Mouse (Mus musculus) erythroblast, embryonic 14.5 days (primary cell): ENCODE results near the gene Glrb. TPM values are rescaled to one million over a fixed set of nuclear protein-coding genes. Genes with fewer than 3 reads are reported as not detected.

Experiments
- H3K27me3 ChIP-seq: 2 replicates; pipeline ENCODE4 v1.6.1; 2012; ENCODE audit warnings: inconsistent platforms; ENCODE audit not compliant: control insufficient read depth
- H3K36me3 ChIP-seq: 2 replicates; pipeline ENCODE4 v1.6.1; 2012; ENCODE audit warnings: mild to moderate bottlenecking, inconsistent platforms; ENCODE audit not compliant: control insufficient read depth
- H3K4me1 ChIP-seq: 2 replicates; pipeline ENCODE4 v1.6.1; 2012; ENCODE audit warnings: inconsistent platforms; ENCODE audit not compliant: control insufficient read depth
- H3K4me3 ChIP-seq: replicated peaks from 2 replicates; pipeline ENCODE3; 2012; ENCODE audit warnings: moderate library complexity, mild to moderate bottlenecking, inconsistent platforms
- H3K9me3 ChIP-seq: 2 replicates; pipeline ENCODE4 v1.6.1; 2012; ENCODE audit warnings: low read length, inconsistent platforms, mixed read lengths; ENCODE audit not compliant: control insufficient read depth
- GATA1 ChIP-seq: IDR thresholded peaks from 2 replicates; pipeline ENCODE4 v1.6.1; 2012; ENCODE audit warnings: low read length, inconsistent platforms, mixed read lengths
- TAL1 ChIP-seq: IDR thresholded peaks from 3 replicates; pipeline ENCODE4 v1.6.1; 2012; ENCODE audit warnings: low read length, inconsistent platforms, mixed read lengths
- polyA plus RNA-seq: library from polyadenylated mRNA; stranded (reverse); fragments of >175 nt; gene quantifications from 2 replicates; pipeline ENCODE4 v1.2.3, GENCODE M21; 2012

Gene Glrb
- polyA plus RNA-seq, 1 experiment, result not detected

- TF ChIP-seq GATA1, result no peak
- no peak for TF ChIP-seq TAL1
- no peaks in the 10 kb centered on the region for H3K4me1 ChIP-seq
- no peaks in the 10 kb centered on the region for H3K9me3 ChIP-seq
- H3K36me3 ChIP-seq, result no peaks in the 10 kb centered on the region
- no peak overlapping the region for H3K4me3 ChIP-seq
- H3K27me3 ChIP-seq, result no peaks in the 10 kb centered on the region
These were observed 29.9 kb downstream of the Glrb start for GRCm38 (mm10) chr3:80883601-80884000.

GRCm38 (mm10) chr3:80880660-80881293, 32.7 kb downstream of the Glrb start:
- no peaks in the 10 kb centered on the region for H3K9me3 ChIP-seq
- no peaks in the 10 kb centered on the region for H3K27me3 ChIP-seq
- no peaks in the 10 kb centered on the region for H3K4me1 ChIP-seq
- TF ChIP-seq GATA1 (no peak), TAL1 (no peak)
- H3K4me3 ChIP-seq, result no peak overlapping the region
- H3K36me3 ChIP-seq, result no peaks in the 10 kb centered on the region

- no peaks in the 10 kb centered on the region for H3K27me3 ChIP-seq
- H3K4me1 ChIP-seq, result no peaks in the 10 kb centered on the region
- no peaks in the 10 kb centered on the region for H3K36me3 ChIP-seq
- no peaks in the 10 kb centered on the region for H3K9me3 ChIP-seq
- H3K4me3 ChIP-seq, result no peak overlapping the region
- no peak for TF ChIP-seq TAL1
- TF ChIP-seq GATA1, result no peak
These were observed 34.9 kb downstream of the Glrb start for GRCm38 (mm10) chr3:80878571-80878970.

GRCm38 (mm10) chr3:80874690-80875353, 38.6 kb downstream of the Glrb start:
- no peak for TF ChIP-seq TAL1
- no peak for TF ChIP-seq GATA1
- no peaks in the 10 kb centered on the region for H3K36me3 ChIP-seq

GRCm38 (mm10) chr3:80874081-80874480, 39.4 kb downstream of the Glrb start:
- TF ChIP-seq TAL1 (no peak), GATA1 (no peak)
- Histone ChIP-seq H3K27me3 (no peaks in the 10 kb centered on the region), H3K4me1 (no peaks in the 10 kb centered on the region)

More at GRCm38 (mm10) chr3:80874690-80875353, 38.6 kb downstream of the Glrb start:
- H3K27me3 ChIP-seq, result no peaks in the 10 kb centered on the region
- H3K4me3 ChIP-seq, result no peak overlapping the region
- no peaks in the 10 kb centered on the region for H3K4me1 ChIP-seq
- no peaks in the 10 kb centered on the region for H3K9me3 ChIP-seq

GRCm38 (mm10) chr3:80871472-80872171, 41.8 kb downstream of the Glrb start:
- peaks cover 3% of the 10 kb centered on the region; the same call in 1 of the 2 replicates for H3K9me3 ChIP-seq
- H3K4me1 ChIP-seq, result no peaks in the 10 kb centered on the region
- no peaks in the 10 kb centered on the region for H3K36me3 ChIP-seq
- TF ChIP-seq TAL1 (no peak), GATA1 (no peak)
- no peak overlapping the region for H3K4me3 ChIP-seq
- H3K27me3 ChIP-seq, result no peaks in the 10 kb centered on the region

More at GRCm38 (mm10) chr3:80874081-80874480, 39.4 kb downstream of the Glrb start:
- no peaks in the 10 kb centered on the region for H3K9me3 ChIP-seq
- no peak overlapping the region for H3K4me3 ChIP-seq
- H3K36me3 ChIP-seq, result no peaks in the 10 kb centered on the region

- Histone ChIP-seq H3K4me1 (no peaks in the 10 kb centered on the region), H3K4me3 (no peak overlapping the region), H3K9me3 (peaks cover 3% of the 10 kb centered on the region; the same call in 1 of the 2 replicates), H3K36me3 (no peaks in the 10 kb centered on the region), H3K27me3 (no peaks in the 10 kb centered on the region)
- TF ChIP-seq GATA1, result no peak
- TF ChIP-seq TAL1, result no peak
These were observed 46.1 kb downstream of the Glrb start for GRCm38 (mm10) chr3:80867328-80867727.

- no peaks in the 10 kb centered on the region for H3K27me3 ChIP-seq
- peaks cover 2% of the 10 kb centered on the region; the same call in 1 of the 2 replicates for H3K9me3 ChIP-seq
- no peak overlapping the region for H3K4me3 ChIP-seq
- no peaks in the 10 kb centered on the region for H3K4me1 ChIP-seq
- H3K36me3 ChIP-seq, result no peaks in the 10 kb centered on the region
- TF ChIP-seq GATA1 (no peak), TAL1 (no peak)
These were observed 60.5 kb downstream of the Glrb start for GRCm38 (mm10) chr3:80852912-80853507.

- Histone ChIP-seq H3K9me3 (peaks cover 2% of the 10 kb centered on the region; the same call in 1 of the 2 replicates), H3K36me3 (no peaks in the 10 kb centered on the region), H3K27me3 (no peaks in the 10 kb centered on the region), H3K4me3 (no peak overlapping the region), H3K4me1 (no peaks in the 10 kb centered on the region)
- TF ChIP-seq TAL1 (no peak), GATA1 (no peak)
These were observed 62.5 kb downstream of the Glrb start for GRCm38 (mm10) chr3:80850947-80851346.
